Mouse (Mus musculus) small intestine, adult 2 months (tissue): ENCODE data around the gene Ibtk.

Source experiments
- CTCF ChIP-seq: fragments of 200-500 bp; IDR thresholded peaks from 2 replicates; pipeline ENCODE4 v1.5.1; 2012; ENCODE audit warnings: low read depth, mild to moderate bottlenecking, control low read depth, inconsistent platforms, low read length, moderate library complexity, mixed read lengths; ENCODE audit not compliant: insufficient replicate concordance, insufficient read length; ENCODE audit errors: extremely low read depth
- POLR2A ChIP-seq: fragments of 200-500 bp; IDR thresholded peaks from 2 replicates; pipeline ENCODE4 v1.6.1; 2012; ENCODE audit warnings: low read depth, mild to moderate bottlenecking, control low read depth, inconsistent platforms, low read length, moderate library complexity

GRCm38 (mm10) chr9:85724078-85724477, 25.1 kb downstream of the Ibtk start:
- TF ChIP-seq CTCF: no peak
- no peak for TF ChIP-seq POLR2A
